Mouse (Mus musculus) frontal cortex, postnatal 10 days (tissue): Measurements from ENCODE around the gene Nvl.

ENCODE experiments used
- DNase-seq, 2 experiments: peaks; one replicate each; pipeline ENCODE4 v3.0.0; 2022; ENCODE audit warnings: low spot score in 2 of 2, mixed read lengths in 1 of 2

Nvl gene

DNA sequence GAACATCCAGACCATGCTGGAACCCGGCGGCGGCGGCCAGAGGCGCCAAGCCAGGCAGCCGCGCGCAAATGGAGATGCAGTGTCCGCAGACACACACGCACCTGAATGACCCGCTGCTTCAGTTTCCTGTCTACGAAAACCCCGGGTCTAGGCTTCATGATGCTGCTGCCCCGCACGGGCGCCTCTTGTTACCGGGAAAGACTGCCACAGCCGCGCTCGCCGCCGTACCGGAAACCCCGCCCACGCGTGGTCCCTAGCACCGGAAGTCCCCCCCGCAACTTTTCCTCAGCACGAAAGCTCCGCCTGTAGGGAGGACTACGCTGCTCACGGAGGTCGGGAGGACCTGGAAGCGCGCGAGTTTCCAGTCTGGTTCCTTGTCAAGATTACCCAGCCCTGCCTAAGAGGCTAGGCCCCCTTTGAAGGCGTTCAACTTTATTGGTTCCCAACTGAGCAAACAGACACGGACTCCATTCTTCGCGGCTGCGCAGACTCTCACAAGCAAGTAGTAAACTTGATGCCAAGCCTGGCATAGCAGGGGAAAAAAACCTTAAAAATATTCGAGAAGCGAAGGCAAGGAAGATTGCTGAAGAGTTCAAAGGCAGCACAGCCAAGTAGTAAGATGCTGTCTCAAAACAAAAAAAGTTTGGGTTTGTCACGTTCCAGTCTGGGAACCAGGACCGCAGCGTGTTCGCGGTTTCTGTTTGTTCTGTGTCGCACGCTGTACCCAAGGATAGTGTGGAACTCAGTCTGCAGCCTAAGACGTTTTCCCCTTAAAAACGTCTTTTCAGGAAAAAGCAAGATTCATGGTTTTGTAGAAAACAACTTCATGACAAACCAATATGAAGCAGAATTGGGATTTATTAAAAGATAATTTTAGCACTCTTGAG is at the start of gene Nvl, which contains the start of gene Cnih4:
Nvl (minus strand) TSS at position 255 of the 887 bp plus-strand sequence.
Cnih4 (plus strand) TSS at position 744 of the 887 bp plus-strand sequence.
- peak; percentile 92 for DNase-seq

DNA sequence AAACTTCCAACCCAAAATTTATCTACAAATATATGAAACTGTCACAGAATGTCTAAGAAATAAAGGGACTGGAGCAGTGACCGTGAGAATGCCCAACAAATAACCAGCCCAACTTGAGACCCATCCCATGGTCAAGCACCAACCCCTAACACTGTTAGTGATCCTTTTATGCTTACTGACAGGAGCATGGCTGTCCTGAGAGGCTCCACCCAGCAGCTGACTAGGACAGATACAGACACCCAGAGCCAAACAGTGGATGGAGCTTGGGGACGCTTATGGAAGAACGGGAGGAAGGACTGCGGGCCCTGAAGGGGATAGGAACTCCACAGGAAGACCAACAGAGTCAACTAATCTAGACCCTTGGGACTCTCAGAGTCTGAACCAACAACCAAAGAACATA is 44.9 kb upstream of the Nvl start:
- DNase-seq: no peak

DNA sequence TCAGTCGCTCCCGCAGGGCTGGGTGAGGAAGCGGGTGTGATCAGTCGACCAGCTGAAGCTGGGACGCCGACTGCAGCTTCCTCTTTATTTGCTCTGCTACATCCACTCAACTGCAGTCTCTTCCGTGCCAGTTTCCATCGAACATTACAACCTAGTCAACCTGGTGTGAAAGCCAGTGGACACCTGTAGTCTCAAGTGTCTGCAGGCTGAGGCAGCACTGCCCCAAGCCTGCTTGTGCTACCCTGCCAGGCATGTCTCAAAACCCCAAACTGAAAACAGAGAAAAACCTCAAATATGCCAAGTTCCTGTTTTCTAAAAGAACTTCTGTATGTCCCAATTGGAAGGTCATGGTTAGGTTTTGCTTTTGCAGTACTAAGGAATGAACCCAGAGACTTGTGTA is 26.2 kb upstream of the Nvl start:
- DNase-seq: no peak

GRCm38 (mm10) chr1:181168377-181168776 is 24.4 kb upstream of the Nvl start:
- no peak for DNase-seq

DNA sequence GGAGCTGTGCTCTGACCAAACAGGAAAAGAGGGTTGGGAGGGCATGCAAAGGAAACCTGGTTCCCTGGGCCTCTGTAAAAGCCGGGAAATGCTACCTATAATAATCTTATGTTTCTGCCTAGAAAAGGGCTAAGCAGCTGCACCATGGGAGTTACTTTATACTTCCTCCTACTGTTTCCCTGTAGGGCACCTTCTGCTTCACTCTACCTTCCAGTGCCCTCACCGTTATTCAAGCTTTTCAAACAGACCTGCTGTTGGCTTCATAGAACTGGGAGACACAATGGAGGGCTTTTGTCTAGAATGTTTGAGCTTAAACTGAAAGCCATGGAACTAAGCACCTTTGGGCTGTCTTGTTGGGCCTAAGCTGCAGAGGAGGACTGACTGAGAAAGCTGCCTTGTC is 23.8 kb upstream of the Nvl start:
- DNase-seq: no peak

DNA sequence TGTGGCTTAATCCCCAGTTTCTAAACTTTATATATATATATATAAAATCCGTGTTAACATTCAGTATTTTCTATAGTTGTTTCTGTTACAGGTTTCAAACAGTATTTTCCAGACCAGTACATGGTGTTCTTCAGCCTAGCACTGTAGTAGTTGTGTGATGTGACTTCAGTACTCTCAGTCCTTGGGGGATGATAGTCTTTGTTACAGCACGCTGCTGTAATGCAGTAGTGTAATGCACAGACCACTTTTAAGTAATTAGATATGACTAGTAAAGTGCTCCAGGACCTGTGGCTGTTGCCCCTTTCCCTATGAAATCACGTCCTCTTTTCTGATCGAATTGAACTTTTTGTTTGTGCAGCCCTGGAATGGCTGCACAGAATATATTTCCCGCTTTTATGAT is 7.5 kb upstream of the Nvl start:
- DNase-seq: no peak

DNA sequence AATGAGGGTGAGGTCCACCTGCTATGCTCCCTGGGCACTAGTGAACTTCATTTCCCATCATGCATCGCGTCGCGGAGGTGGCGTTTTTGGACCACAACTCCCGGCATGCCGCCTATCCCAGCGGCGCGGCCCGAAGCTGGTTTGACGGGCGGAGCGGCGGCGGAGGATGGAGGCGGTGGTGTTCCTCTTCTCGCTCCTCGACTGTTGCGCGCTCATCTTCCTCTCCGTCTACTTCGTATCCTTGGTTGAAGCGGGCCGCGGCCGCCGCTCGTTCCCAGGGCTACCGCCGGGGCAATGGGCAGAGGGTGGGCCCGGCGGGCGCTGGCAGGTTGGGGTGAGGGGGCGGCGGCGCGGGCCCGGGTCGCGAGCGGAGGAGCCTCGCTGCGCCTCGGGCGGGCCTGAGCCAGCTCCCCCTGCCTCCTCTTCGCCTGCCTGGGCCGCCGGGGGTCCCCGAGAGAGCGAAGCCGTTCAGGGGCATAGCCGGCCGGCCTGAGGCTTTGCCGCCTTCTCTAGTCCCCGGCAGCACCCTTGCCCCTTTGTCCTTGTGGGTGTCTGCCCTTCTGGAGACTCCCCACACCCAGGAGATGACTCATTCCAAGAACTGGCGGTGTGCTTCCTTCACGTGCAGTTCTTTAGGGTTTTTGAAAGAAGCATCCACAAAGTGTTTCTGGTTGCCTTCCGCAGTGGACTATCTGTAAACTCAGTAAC is 7.0 kb upstream of the Nvl start:
- peak; percentile 80 to 89 for DNase-seq

DNA sequence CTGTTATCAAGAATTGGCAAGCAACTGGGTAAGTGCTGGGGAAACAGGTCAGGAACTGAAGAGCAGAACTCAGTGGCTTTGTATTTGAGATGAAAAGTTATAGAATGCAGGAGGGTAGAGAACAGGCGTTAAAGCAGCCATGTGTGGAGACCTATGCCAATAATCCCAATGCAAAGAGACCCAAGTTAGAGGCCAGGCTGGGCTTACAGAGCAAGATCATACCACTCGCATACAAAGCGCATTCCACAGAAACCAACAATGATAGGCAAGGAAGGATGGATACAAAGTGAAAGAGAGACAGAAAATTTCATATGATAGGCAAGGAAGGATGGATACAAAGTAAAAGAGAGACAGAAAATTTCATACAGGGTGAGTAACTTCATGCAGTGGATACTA is 6.4 kb upstream of the Nvl start:
- no peak for DNase-seq

- no peak for DNase-seq
Measured at GRCm38 (mm10) chr1:181149373-181150017, 5.5 kb upstream of the Nvl start.

DNA sequence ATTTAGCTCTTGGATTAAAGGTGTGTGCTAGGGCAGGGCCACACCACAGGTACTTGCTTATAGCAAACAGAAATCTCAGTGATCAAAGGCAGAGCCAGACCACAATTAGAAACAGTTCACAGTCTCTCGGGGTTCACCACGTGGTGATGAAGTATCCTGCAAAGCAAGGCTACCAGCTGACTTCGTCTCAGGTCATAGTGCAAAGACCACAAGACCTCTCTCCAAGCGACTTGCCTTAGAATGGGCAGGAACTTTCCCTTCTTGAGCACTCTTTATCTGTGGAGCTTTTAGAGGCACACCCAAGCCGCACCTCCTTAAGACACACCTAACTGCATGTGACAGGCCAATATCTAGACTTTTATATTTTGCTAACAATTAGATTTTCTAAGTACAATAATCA is 4.5 kb upstream of the Nvl start:
- DNase-seq: no peak

DNA sequence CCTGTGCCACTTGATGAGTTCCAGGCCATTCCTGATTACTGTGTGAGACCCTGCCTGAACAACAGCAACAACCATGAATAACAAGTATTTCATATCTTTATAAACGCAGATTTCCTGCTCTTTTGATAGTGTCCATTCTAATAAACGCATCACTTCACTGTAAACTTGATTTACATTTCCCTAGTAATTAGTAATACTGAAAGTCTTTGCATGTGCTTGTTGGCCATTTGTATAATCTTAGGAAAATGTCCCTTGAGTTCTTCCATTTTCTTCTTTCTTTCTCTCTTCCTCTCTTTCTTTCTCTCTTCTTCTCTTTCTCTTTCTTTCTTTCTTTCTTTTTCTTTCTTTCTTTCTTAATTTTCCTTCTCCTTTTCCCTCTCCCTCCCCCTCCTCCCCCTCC is 2.2 kb upstream of the Nvl start:
- no peak for DNase-seq

GRCm38 (mm10) chr1:181144966-181145365 is 962 bp upstream of the Nvl start:
- DNase-seq: no peak

DNA sequence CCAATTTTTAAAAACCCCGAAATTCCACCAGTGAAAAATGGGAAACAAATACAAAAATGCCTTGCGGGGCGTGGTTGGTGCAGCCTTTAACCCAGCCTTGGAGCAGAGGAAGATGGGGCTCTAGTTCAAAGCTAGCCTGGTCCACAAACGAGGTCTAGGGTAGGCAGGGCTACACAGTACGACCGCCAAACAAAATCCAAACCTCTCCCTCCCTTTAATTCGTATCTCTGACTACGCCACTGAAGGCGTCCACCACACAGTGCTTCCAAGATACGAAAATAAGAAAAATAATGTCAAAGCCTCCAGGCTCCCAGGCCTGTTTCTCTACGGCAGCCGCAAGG is 425 bp downstream of the Nvl start:
- DNase-seq: no peak

- no peak for DNase-seq
Measured at GRCm38 (mm10) chr1:181138730-181139129, 5.3 kb downstream of the Nvl start.

GRCm38 (mm10) chr1:181131915-181132314 is 12.1 kb downstream of the Nvl start:
- no peak for DNase-seq

DNA sequence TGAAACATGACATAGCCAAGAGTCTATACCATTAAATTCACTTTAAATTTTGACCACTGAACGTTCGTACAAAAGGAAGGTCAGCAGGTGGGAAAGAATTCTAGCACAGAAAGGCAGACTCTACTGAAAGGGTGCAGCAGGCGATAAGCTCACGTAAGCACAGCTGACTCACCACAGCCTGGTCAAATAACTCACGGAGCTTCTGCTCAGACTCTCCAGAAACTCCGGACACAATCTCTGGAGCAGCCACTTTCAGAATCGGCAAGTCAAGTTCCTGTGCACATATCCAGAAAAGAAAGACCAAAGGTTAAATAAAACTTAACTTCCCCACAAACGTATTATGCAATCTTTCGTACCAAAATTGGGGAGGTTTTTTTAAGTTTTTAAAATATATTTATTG is 17.2 kb downstream of the Nvl start:
- no peak for DNase-seq

GRCm38 (mm10) chr1:181125916-181126315 is 18.1 kb downstream of the Nvl start:
- DNase-seq: no peak

DNA sequence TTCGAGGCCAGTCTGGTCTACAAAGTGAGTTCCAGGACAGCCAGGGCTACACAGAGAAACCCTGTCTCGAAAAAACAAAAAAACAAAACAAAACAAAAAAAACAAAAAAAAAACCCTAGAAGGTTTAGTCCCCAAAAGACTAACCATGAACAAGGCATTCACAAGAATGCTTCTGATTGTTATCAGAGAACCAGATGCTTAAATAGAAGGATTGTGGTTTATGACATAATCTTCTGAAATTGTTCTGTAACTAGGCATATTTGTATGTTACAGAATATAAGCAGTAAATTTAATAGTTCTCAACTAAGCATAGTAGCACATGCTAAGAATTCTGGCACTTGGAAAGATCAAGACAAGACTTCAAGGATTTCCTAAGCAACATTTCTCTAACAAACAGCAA is 19.9 kb downstream of the Nvl start:
- DNase-seq: no peak

GRCm38 (mm10) chr1:181117112-181117511 is 26.9 kb downstream of the Nvl start:
- DNase-seq: no peak

DNA sequence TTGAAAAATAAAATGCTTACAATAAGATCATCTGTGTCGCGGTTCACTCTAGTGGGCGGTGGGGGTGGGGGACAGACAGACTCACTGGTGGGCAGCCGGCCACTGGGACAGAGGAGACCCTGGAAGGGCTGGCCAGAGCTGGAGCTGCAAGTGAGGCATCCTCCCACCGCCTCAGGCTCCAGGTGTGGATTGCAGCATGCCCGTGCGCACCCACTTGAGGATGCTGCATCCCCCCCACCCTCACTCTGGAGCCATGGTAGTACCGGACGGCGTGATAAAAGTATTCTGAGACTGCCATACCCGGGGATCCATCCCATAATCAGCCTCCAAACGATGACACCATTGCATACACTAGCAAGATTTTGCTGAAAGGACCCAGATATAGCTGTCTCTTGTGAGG is 54.0 kb downstream of the Nvl start:
- DNase-seq: peak in 1 of 2 experiments; percentile 5

- no peak for DNase-seq
Measured at GRCm38 (mm10) chr1:181084021-181084420, 60.0 kb downstream of the Nvl start.

- no peak for DNase-seq
Measured at GRCm38 (mm10) chr1:181073075-181073474, 70.9 kb downstream of the Nvl start.

DNA sequence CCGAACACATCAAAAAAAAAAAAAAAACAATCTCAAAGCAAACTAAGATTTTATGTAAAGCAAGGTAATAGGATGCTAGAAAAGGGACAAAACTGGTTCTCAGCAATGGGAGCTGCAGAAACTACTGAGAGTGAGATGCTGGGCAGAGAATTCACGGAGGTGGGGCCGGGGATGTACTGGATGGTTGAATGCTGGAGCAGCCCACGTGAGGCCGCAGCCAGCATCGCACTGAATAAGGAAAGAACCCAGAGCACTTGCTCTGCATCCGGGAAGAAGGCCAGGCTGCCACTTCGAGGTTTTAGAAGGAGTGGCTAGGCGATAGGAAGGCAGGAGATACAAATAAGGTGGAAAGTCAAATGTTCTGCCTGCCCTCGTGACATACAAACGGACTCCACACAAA is 74.3 kb downstream of the Nvl start:
- no peak for DNase-seq
